Mouse (Mus musculus): ENCODE measurements at regions not wholly inside any gene's neighbourhood (a gene's known extent, or its start where the extent isn't known, plus 50 kb on each side); places are given as distances from the start of the nearest gene placed in this dataset.

GRCm38 (mm10) chr4:7191912-7192311 is 1046.9 kb downstream of the Car8 start:
- no peak for TF ChIP-seq CTCF (IDR thresholded peaks at IDR 0.05; ENCODE audit: low read depth)
- no peak for TF ChIP-seq EP300 (IDR thresholded peaks at IDR 0.05; ENCODE audit: low read depth)
- H3K4me2 ChIP-seq (ENCODE audit: low read depth, low read length): no peak overlapping the region
- no peak overlapping the region for H3K27ac ChIP-seq (ENCODE audit: low read depth)
- no peaks in the 10 kb centered on the region for H3K4me1 ChIP-seq (ENCODE audit: control insufficient read depth, insufficient read depth)
- no peaks in the 10 kb centered on the region for H3K9me3 ChIP-seq (replicated peaks; ENCODE audit: control insufficient read depth, low read length)
- no peak overlapping the region for H3K9ac ChIP-seq (replicated peaks; ENCODE audit: low read depth, low read length)
- DNase-seq (ENCODE audit: low spot score) (no peak), ATAC-seq (ENCODE audit: insufficient read depth, low read depth) (no peak)
- no peaks in the 10 kb centered on the region for H3K27me3 ChIP-seq (ENCODE audit: control insufficient read depth, insufficient read depth, low read length)
- H3K36me3 ChIP-seq (replicated peaks; ENCODE audit: control insufficient read depth, insufficient read depth, low read length): no peaks in the 10 kb centered on the region
- H3K4me3 ChIP-seq (ENCODE audit: low read depth, low read length): no peak overlapping the region
- 35% methylated on average over 3 of the region's 3 CpGs for WGBS

GRCm38 (mm10) chr4:7191228-7191627 is 1047.6 kb downstream of the Car8 start:
- Histone ChIP-seq H3K9ac (replicated peaks; ENCODE audit: low read depth, low read length) (no peak overlapping the region), H3K27ac (ENCODE audit: low read depth) (no peak overlapping the region), H3K4me3 (ENCODE audit: low read depth, low read length) (no peak overlapping the region), H3K4me1 (ENCODE audit: control insufficient read depth, insufficient read depth) (no peaks in the 10 kb centered on the region), H3K9me3 (replicated peaks; ENCODE audit: control insufficient read depth, low read length) (no peaks in the 10 kb centered on the region), H3K4me2 (ENCODE audit: low read depth, low read length) (no peak overlapping the region), H3K36me3 (replicated peaks; ENCODE audit: control insufficient read depth, insufficient read depth, low read length) (no peaks in the 10 kb centered on the region), H3K27me3 (ENCODE audit: control insufficient read depth, insufficient read depth, low read length) (no peaks in the 10 kb centered on the region)
- WGBS: 78% methylated on average over 3 of the region's 3 CpGs
- DNase-seq (ENCODE audit: low spot score) (no peak), ATAC-seq (ENCODE audit: insufficient read depth, low read depth) (no peak)
- TF ChIP-seq CTCF (IDR thresholded peaks at IDR 0.05; ENCODE audit: low read depth) (no peak), EP300 (IDR thresholded peaks at IDR 0.05; ENCODE audit: low read depth) (no peak)

- Histone ChIP-seq H3K4me1 (ENCODE audit: control insufficient read depth, insufficient read depth) (no peaks in the 10 kb centered on the region), H3K4me3 (ENCODE audit: low read depth, low read length) (no peak overlapping the region), H3K9ac (replicated peaks; ENCODE audit: low read depth, low read length) (no peak overlapping the region), H3K27ac (ENCODE audit: low read depth) (no peak overlapping the region), H3K9me3 (replicated peaks; ENCODE audit: control insufficient read depth, low read length) (no peaks in the 10 kb centered on the region), H3K4me2 (ENCODE audit: low read depth, low read length) (no peak overlapping the region), H3K27me3 (ENCODE audit: control insufficient read depth, insufficient read depth, low read length) (no peaks in the 10 kb centered on the region), H3K36me3 (replicated peaks; ENCODE audit: control insufficient read depth, insufficient read depth, low read length) (no peaks in the 10 kb centered on the region)
- 75% methylated on average over 9 of the region's 9 CpGs for WGBS
- no peak for ATAC-seq (ENCODE audit: insufficient read depth, low read depth)
- DNase-seq (ENCODE audit: low spot score): no peak
- TF ChIP-seq EP300 (IDR thresholded peaks at IDR 0.05; ENCODE audit: low read depth): no peak
- TF ChIP-seq CTCF (IDR thresholded peaks at IDR 0.05; ENCODE audit: low read depth): no peak
Measured at GRCm38 (mm10) chr4:7175030-7175429, 1063.8 kb downstream of the Car8 start.

GRCm38 (mm10) chr4:7172528-7173306 is 1066.1 kb downstream of the Car8 start:
- DNase-seq (ENCODE audit: low spot score) (no peak), ATAC-seq (ENCODE audit: insufficient read depth, low read depth) (no peak)
- TF ChIP-seq EP300 (IDR thresholded peaks at IDR 0.05; ENCODE audit: low read depth) (no peak), CTCF (IDR thresholded peaks at IDR 0.05; ENCODE audit: low read depth) (no peak)
- no peak overlapping the region for H3K4me2 ChIP-seq (ENCODE audit: low read depth, low read length)
- H3K27me3 ChIP-seq (ENCODE audit: control insufficient read depth, insufficient read depth, low read length): no peaks in the 10 kb centered on the region
- H3K4me1 ChIP-seq (ENCODE audit: control insufficient read depth, insufficient read depth): no peaks in the 10 kb centered on the region
- WGBS: 63% methylated on average over 7 of the region's 7 CpGs
- no peak overlapping the region for H3K27ac ChIP-seq (ENCODE audit: low read depth)
- H3K36me3 ChIP-seq (replicated peaks; ENCODE audit: control insufficient read depth, insufficient read depth, low read length): no peaks in the 10 kb centered on the region
- H3K9me3 ChIP-seq (replicated peaks; ENCODE audit: control insufficient read depth, low read length): no peaks in the 10 kb centered on the region
- H3K4me3 ChIP-seq (ENCODE audit: low read depth, low read length): no peak overlapping the region
- no peak overlapping the region for H3K9ac ChIP-seq (replicated peaks; ENCODE audit: low read depth, low read length)

- Histone ChIP-seq H3K9ac (replicated peaks; ENCODE audit: low read depth, low read length) (no peak overlapping the region), H3K27ac (ENCODE audit: low read depth) (no peak overlapping the region), H3K4me1 (ENCODE audit: control insufficient read depth, insufficient read depth) (no peaks in the 10 kb centered on the region), H3K36me3 (replicated peaks; ENCODE audit: control insufficient read depth, insufficient read depth, low read length) (no peaks in the 10 kb centered on the region), H3K4me2 (ENCODE audit: low read depth, low read length) (no peak overlapping the region), H3K27me3 (ENCODE audit: control insufficient read depth, insufficient read depth, low read length) (no peaks in the 10 kb centered on the region), H3K4me3 (ENCODE audit: low read depth, low read length) (no peak overlapping the region), H3K9me3 (replicated peaks; ENCODE audit: control insufficient read depth, low read length) (no peaks in the 10 kb centered on the region)
- TF ChIP-seq EP300 (IDR thresholded peaks at IDR 0.05; ENCODE audit: low read depth) (no peak), CTCF (IDR thresholded peaks at IDR 0.05; ENCODE audit: low read depth) (no peak)
- DNase-seq (ENCODE audit: low spot score) (no peak), ATAC-seq (ENCODE audit: insufficient read depth, low read depth) (no peak)
- 80% methylated on average over 4 of the region's 4 CpGs for WGBS
Measured at GRCm38 (mm10) chr4:7171637-7172417, 1067.0 kb downstream of the Car8 start.

Data from heart, postnatal 0 days (tissue).